Mouse (Mus musculus) midbrain, postnatal 0 days (tissue): Measurements from ENCODE around the gene 1700021F07Rik. TPM values are rescaled to one million over a fixed set of nuclear protein-coding genes. Genes with fewer than 3 reads are reported as not detected.

ENCODE experiments used
- ATAC-seq: fragments of 200-750 bp; cut with Nextera tagmentation; 2 replicates; pipeline ENCODE4 v1.8.0; 2017; ENCODE audit warnings: moderate number of reproducible peaks, mild to moderate bottlenecking, moderate TSS enrichment, moderate library complexity; ENCODE audit not compliant: low FRiP score
- DNase-seq: peaks from one replicate; pipeline ENCODE4 v3.0.0-alpha.2; 2015; ENCODE audit warnings: low spot score
- H3K27ac ChIP-seq: fragments of 300-500 bp; sonication (generic); 2 replicates; pipeline ENCODE4 v1.5.1; 2014; ENCODE audit warnings: low read depth, mild to moderate bottlenecking, low read length, mixed read lengths
- H3K27me3 ChIP-seq: fragments of 300-500 bp; sonication (generic); 2 replicates; pipeline ENCODE4 v1.6.1; 2014; ENCODE audit warnings: low read length, control low read depth, mixed read lengths; ENCODE audit not compliant: insufficient read depth
- H3K36me3 ChIP-seq: fragments of 300-500 bp; sonication (generic); 2 replicates; pipeline ENCODE4 v1.6.1; 2014; ENCODE audit warnings: low read length, control low read depth, mixed read lengths; ENCODE audit not compliant: insufficient read depth
- H3K4me1 ChIP-seq: fragments of 300-500 bp; sonication (generic); 2 replicates; pipeline ENCODE4 v1.6.1; 2014; ENCODE audit warnings: mild to moderate bottlenecking, control low read depth, antibody characterized with exemption, low read length, mixed read lengths; ENCODE audit not compliant: insufficient read depth
- H3K4me2 ChIP-seq: fragments of 300-500 bp; sonication (generic); 2 replicates; pipeline ENCODE4 v1.6.1; 2014; ENCODE audit warnings: low read depth, mild to moderate bottlenecking, low read length, mixed read lengths; ENCODE audit not compliant: poor library complexity, severe bottlenecking
- H3K4me3 ChIP-seq: fragments of 300-500 bp; sonication (generic); 2 replicates; pipeline ENCODE4 v1.5.1; 2014; ENCODE audit warnings: low read depth, mild to moderate bottlenecking, low read length, moderate library complexity
- H3K9ac ChIP-seq: fragments of 300-500 bp; sonication (generic); replicated peaks from 2 replicates; pipeline ENCODE4 v1.6.1; 2014; ENCODE audit warnings: mild to moderate bottlenecking, low read length, moderate library complexity, mixed read lengths; ENCODE audit not compliant: poor library complexity, severe bottlenecking
- H3K9me3 ChIP-seq: fragments of 300-500 bp; sonication (generic); 2 replicates; pipeline ENCODE4 v1.6.1; 2016; ENCODE audit warnings: low read length, control low read depth
- CTCF ChIP-seq: IDR thresholded peaks from 2 replicates; pipeline ENCODE4 v1.5.1; 2016; ENCODE audit warnings: antibody characterized with exemption, mild to moderate bottlenecking
- WGBS: fragments of 180-500 bp; shearing (Covaris S2); extraction: QIAGEN DNeasy Blood & Tissue Kit; methylation state at CpG from one replicate; pipeline ENCODE4 v1.1.7; 2014; 5-methylcytosine and 5-hydroxymethylcytosine counted together
- polyA plus RNA-seq: library from polyadenylated mRNA; unstranded; fragments of >200 nt; fragmentation: Nextera tagmentation; extraction: Ambion mirVana; gene quantifications from 2 replicates; pipeline ENCODE4 v1.2.1, GENCODE M21; 2015
- total RNA-seq: library from RNA; depleted of rRNA; stranded (reverse); fragments of >200 nt; gene quantifications from 2 replicates; pipeline ENCODE4 v1.2.3, GENCODE M21; 2014

The 1700021F07Rik gene
- total and polyA plus RNA-seq, 2 experiments from 2014 or later, result not detected

DNA sequence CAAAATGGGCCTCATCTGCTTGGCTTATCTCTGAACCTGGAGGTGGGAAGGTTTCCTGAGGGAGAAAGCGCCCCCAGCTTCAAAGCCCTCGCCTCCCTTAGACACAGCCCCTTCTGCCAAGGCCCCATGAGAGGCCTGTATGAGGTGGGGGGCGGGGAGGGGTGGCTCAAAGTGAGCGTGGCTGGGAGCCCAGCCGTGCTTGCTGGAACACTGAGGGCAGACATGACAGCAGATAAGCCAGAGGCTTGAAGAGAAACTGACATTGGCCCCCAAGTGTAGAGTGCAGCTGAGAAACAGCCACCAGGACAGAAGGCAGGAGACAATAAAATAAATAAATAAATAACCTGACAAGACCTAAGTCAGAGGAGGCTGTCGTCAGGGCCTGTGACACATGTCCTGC, 7.2 kb upstream of the 1700021F07Rik start:
- 61% methylated on average over 6 of the region's 6 CpGs for WGBS
- ATAC-seq (no peak), DNase-seq (no peak)
- Histone ChIP-seq H3K4me3 (no peak overlapping the region), H3K4me2 (no peak overlapping the region), H3K9ac (no peak overlapping the region), H3K4me1 (no peaks in the 10 kb centered on the region), H3K36me3 (no peaks in the 10 kb centered on the region), H3K27me3 (no peaks in the 10 kb centered on the region), H3K27ac (no peak overlapping the region), H3K9me3 (no peaks in the 10 kb centered on the region)
- TF ChIP-seq CTCF, result no peak

DNA sequence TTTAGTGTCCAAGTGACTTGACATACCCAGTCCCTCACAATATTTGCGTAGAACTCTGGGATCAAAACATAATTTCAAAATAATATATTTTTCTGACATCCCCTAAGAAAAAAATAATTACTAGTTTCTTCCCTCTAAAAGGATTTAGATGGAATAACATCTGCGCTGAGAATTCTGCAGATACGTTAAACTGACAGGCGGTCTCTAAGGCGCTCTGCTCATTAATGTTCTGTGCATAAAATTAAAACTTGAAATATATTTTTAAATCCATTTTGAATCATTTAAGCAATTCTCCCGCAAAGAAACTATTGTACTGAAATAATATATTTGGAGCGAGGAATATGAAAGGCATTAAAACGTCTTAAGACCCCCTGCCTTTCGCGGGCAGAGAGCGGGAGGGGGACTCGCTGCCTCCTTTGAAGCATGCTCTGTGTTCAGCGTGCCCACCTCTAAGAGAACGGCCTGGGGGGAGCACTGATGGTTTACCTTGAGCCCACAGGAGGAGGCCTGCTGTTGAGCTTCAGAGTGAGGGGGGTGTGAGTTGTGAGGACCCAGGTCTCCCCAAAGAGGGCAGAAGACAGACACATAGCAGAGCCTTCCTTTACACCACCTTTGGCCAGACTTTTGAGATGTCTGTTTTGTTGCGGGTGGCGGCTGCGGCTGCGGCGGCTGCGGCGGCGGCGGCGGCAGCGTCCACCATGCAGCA, 6.1 kb upstream of the 1700021F07Rik start:
- peak; percentile 33 for DNase-seq
- WGBS, result 65% methylated on average over 25 of the region's 25 CpGs
- Histone ChIP-seq H3K4me1 (no peaks in the 10 kb centered on the region), H3K9me3 (no peaks in the 10 kb centered on the region), H3K27ac (no peak overlapping the region), H3K4me3 (no peak overlapping the region), H3K4me2 (no peak overlapping the region), H3K9ac (no peak overlapping the region), H3K36me3 (no peaks in the 10 kb centered on the region), H3K27me3 (no peaks in the 10 kb centered on the region)
- ATAC-seq, result no peak
- TF ChIP-seq CTCF, result no peak

DNA sequence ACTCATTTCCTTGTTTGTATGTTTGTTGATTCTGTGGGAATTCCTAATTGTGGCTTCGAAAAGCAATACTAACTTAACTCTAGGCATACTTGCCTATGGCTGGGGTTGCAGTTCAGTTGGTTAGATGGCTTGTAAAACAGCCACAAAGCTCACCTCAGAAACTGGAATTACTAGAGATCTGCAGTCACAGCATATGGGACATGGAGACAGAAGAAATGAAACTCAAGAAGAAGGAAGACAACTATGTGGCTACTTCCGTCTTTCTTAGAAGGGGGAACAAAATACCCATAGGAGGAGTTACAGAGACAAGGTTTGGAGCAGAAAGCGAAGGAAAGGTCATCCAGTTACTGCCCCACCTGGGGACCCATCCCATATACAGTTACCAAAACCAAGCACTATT, 6.1 kb downstream of the 1700021F07Rik start:
- Histone ChIP-seq H3K4me1 (no peaks in the 10 kb centered on the region), H3K27ac (no peak overlapping the region), H3K27me3 (no peaks in the 10 kb centered on the region), H3K9me3 (no peaks in the 10 kb centered on the region), H3K4me3 (no peak overlapping the region), H3K9ac (no peak overlapping the region), H3K36me3 (no peaks in the 10 kb centered on the region), H3K4me2 (no peak overlapping the region)
- 87% methylated on average over 3 of the region's 3 CpGs for WGBS
- no peak for ATAC-seq
- DNase-seq, result no peak
- TF ChIP-seq CTCF, result no peak

DNA sequence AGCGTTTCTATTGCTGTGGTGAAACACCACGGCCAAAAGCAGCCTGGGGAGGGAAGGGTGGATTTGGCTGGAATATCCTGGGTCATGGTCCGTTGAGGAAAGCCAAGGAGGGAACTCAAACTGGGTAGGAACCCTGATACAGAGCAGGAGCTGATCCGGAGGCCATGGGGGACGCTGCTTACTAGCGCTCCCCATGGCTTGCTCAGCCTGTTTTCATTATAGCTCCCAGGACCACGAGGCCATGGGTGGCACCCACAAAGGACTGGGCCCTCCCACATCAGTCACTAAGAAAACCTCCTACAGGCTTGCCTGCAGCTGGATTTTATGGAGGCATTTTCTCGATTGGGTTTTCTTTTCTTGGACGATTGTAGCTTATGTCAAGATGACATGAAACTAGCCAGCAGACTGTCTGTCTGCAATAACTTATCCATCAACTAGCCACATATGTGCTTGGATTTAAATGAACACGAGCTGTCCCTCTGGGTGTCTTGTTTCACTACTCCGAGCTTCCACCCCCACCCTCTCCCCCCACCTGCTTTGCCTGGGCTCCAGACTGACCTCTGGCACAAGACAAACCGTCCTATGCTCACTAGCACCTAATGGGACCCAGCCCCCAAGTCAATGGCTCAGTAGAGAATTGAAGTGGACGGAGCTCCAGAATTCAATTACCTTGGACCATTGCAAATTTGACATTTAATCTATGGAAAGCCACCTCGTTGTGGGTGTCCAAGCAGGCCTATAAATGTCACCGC, 10.5 kb downstream of the 1700021F07Rik start:
- TF ChIP-seq CTCF, result no peak
- no peak overlapping the region for H3K4me2 ChIP-seq
- H3K9ac ChIP-seq, result no peak overlapping the region
- no peak for ATAC-seq
- no peak for DNase-seq
- H3K4me3 ChIP-seq, result no peak overlapping the region
- H3K27me3 ChIP-seq, result no peaks in the 10 kb centered on the region
- H3K27ac ChIP-seq, result no peak overlapping the region
- H3K36me3 ChIP-seq, result no peaks in the 10 kb centered on the region
- H3K9me3 ChIP-seq, result no peaks in the 10 kb centered on the region
- WGBS, result 74% methylated on average over 15 of the region's 15 CpGs
- H3K4me1 ChIP-seq, result no peaks in the 10 kb centered on the region

DNA sequence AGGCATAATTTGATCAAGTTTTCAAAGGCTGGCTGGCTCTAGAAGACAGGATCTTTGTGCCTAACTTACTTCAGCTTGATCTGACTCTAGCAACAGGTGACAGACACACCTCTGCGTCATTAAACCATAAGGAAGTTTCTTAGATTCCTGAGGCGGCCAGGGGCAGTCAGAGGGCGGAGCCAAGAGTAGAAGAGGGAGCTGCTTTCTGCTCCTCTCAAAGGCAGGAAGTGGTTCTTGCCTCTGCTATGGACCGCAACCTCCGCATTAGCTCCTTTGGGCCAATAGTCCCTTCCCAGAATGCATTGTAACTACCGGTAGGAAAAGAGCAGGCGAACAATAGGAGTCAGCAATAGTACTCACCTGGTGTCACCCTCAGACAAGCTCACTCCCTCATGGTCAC, 12.2 kb downstream of the 1700021F07Rik start:
- Histone ChIP-seq H3K9ac (no peak overlapping the region), H3K4me1 (no peaks in the 10 kb centered on the region), H3K27me3 (no peaks in the 10 kb centered on the region), H3K9me3 (no peaks in the 10 kb centered on the region), H3K27ac (no peak overlapping the region), H3K4me3 (no peak overlapping the region), H3K4me2 (no peak overlapping the region), H3K36me3 (no peaks in the 10 kb centered on the region)
- no peak for DNase-seq
- WGBS, result 87% methylated on average over 7 of the region's 7 CpGs
- no peak for TF ChIP-seq CTCF
- ATAC-seq, result no peak

DNA sequence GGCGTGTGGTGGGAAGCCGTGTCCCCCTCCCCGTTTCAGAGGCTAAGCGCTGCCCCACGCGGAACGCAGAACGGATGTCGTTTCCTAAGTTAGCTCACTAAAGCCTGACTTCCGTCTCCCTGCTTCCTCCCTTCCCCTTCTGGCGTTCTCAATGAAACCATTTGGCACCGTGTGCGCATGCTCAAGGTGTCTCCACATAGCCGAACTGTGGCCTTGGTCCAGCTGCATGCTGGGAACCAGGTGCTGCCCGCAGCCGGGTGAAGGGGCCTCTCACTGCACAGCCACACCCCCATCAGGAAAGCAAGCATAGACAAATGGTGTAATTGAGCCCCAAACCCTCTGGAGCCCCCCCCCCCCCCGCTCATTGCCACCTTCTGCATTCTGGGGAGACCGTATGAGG, 13.0 kb downstream of the 1700021F07Rik start:
- no peak overlapping the region for H3K27ac ChIP-seq
- TF ChIP-seq CTCF, result no peak
- H3K4me1 ChIP-seq, result no peaks in the 10 kb centered on the region
- WGBS, result 91% methylated on average over 18 of the region's 18 CpGs
- ATAC-seq, result no peak
- H3K27me3 ChIP-seq, result no peaks in the 10 kb centered on the region
- no peaks in the 10 kb centered on the region for H3K36me3 ChIP-seq
- no peak overlapping the region for H3K9ac ChIP-seq
- DNase-seq, result peak; percentile 69
- H3K4me2 ChIP-seq, result no peak overlapping the region
- no peaks in the 10 kb centered on the region for H3K9me3 ChIP-seq
- H3K4me3 ChIP-seq, result no peak overlapping the region
